Mouse (Mus musculus) MEL (cell line): ENCODE results near the gene Pdpr. TPM values are rescaled to one million over a fixed set of nuclear protein-coding genes. Genes with fewer than 3 reads are reported as not detected.

ENCODE experiments used
- DNase-seq: peaks from one replicate; pipeline ENCODE4 v3.0.0; 2011; ENCODE audit warnings: low read depth, low spot score
- H3K27ac ChIP-seq: 2 replicates; pipeline ENCODE4 v1.5.1; 2012; ENCODE audit warnings: low read depth, mild to moderate bottlenecking, control low read depth, low read length, moderate library complexity; ENCODE audit not compliant: control insufficient read depth
- H3K27me3 ChIP-seq, 2 experiments: fragments of 150-350 bp in 1 of 2; sonication (generic) in 1 of 2; 2 replicates each; pipeline ENCODE4 v1.6.1; 2012; ENCODE audit warnings: low read length in 2 of 2, mild to moderate bottlenecking in 2 of 2, improper control_type of control experiment in 1 of 2, moderate library complexity in 1 of 2; ENCODE audit not compliant: insufficient read depth in 2 of 2, control insufficient read depth in 1 of 2
- H3K36me3 ChIP-seq, 2 experiments: 2 replicates each; pipeline ENCODE4 v1.6.1; 2012 to 2014; ENCODE audit warnings: low read length in 2 of 2, improper control_type of control experiment in 1 of 2, inconsistent platforms in 1 of 2, mild to moderate bottlenecking in 1 of 2; ENCODE audit not compliant: insufficient read depth in 2 of 2, control insufficient read depth in 1 of 2
- H3K4me1 ChIP-seq, 2 experiments: fragments of 150-350 bp in 1 of 2; sonication (generic) in 1 of 2; 2 replicates each; pipeline ENCODE4 v1.6.1; 2012; ENCODE audit warnings: low read length in 2 of 2, improper control_type of control experiment in 1 of 2, mild to moderate bottlenecking in 1 of 2; ENCODE audit not compliant: insufficient read depth in 2 of 2, control insufficient read depth in 1 of 2
- H3K4me3 ChIP-seq, 2 experiments: fragments of 150-350 bp in 1 of 2; sonication (generic) in 1 of 2; 2 replicates each; pipeline ENCODE4 v1.5.1; 2012; ENCODE audit warnings: low read depth in 2 of 2, low read length in 2 of 2, mild to moderate bottlenecking in 2 of 2, moderate library complexity in 2 of 2, control low read depth in 1 of 2, improper control_type of control experiment in 1 of 2; ENCODE audit not compliant: control insufficient read depth in 1 of 2, insufficient read depth in 1 of 2
- H3K79me2 ChIP-seq: 2 replicates; pipeline ENCODE4 v1.6.1; 2012; ENCODE audit warnings: mild to moderate bottlenecking, low read length, moderate library complexity; ENCODE audit not compliant: control insufficient read depth, poor library complexity, insufficient read depth
- H3K9ac ChIP-seq: 2 replicates; pipeline ENCODE4 v1.6.1; 2012; ENCODE audit warnings: low read depth, mild to moderate bottlenecking, control low read depth, low read length, moderate library complexity; ENCODE audit not compliant: control insufficient read depth, poor library complexity, severe bottlenecking
- H3K9me3 ChIP-seq: fragments of 150-350 bp; sonication (generic); replicated peaks from 2 replicates; pipeline ENCODE4 v1.6.1; 2012; ENCODE audit warnings: mild to moderate bottlenecking, low read length, improper control_type of control experiment, moderate library complexity; ENCODE audit not compliant: insufficient read depth
- BHLHE40 ChIP-seq: IDR thresholded peaks from 2 replicates; pipeline ENCODE4 v1.6.1; 2012; ENCODE audit warnings: low read depth, mild to moderate bottlenecking, inconsistent platforms, low read length, improper control_type of control experiment, borderline replicate concordance
- CHD1 ChIP-seq: IDR thresholded peaks from 2 replicates; pipeline ENCODE4 v1.6.1; 2012; ENCODE audit warnings: low read depth, mild to moderate bottlenecking, inconsistent platforms, low read length, improper control_type of control experiment
- CTCF ChIP-seq, 3 experiments: IDR thresholded peaks in 2 of 3; conservative IDR thresholded peaks in 1 of 3; 2 replicates each; pipeline ENCODE4 v1.5.1; 2011 to 2012; ENCODE audit warnings: low read length in 3 of 3, low read depth in 2 of 3, mild to moderate bottlenecking in 2 of 3, improper control_type of control experiment in 1 of 3, inconsistent platforms in 1 of 3, mixed read lengths in 1 of 3, moderate library complexity in 1 of 3; ENCODE audit not compliant: control insufficient read depth in 1 of 3, insufficient read depth in 1 of 3, poor library complexity in 1 of 3, severe bottlenecking in 1 of 3
- HCFC1 ChIP-seq: IDR thresholded peaks from 2 replicates; pipeline ENCODE4 v1.6.1; 2012; ENCODE audit warnings: low read depth, mild to moderate bottlenecking, inconsistent platforms, low read length, improper control_type of control experiment, moderate library complexity
- KAT2A ChIP-seq: conservative IDR thresholded peaks from 2 replicates; pipeline ENCODE4 v1.6.1; 2012; ENCODE audit warnings: low read depth, low read length, improper control_type of control experiment, inconsistent platforms
- MXI1 ChIP-seq: IDR thresholded peaks from 2 replicates; pipeline ENCODE4 v1.6.1; 2011; ENCODE audit warnings: mild to moderate bottlenecking, low read depth, low read length, improper control_type of control experiment
- MYC ChIP-seq: IDR thresholded peaks from 2 replicates; pipeline ENCODE4 v1.6.1; 2011; ENCODE audit warnings: low read depth, mild to moderate bottlenecking, low read length, improper control_type of control experiment, moderate library complexity
- POLR2A ChIP-seq, 2 experiments: IDR thresholded peaks; 2 replicates each; pipeline ENCODE4 v1.6.1; 2011 to 2012; ENCODE audit warnings: low read length in 2 of 2, mild to moderate bottlenecking in 2 of 2, control low read depth in 1 of 2, improper control_type of control experiment in 1 of 2, low read depth in 1 of 2, moderate library complexity in 1 of 2; ENCODE audit not compliant: control insufficient read depth in 1 of 2, insufficient read depth in 1 of 2, poor library complexity in 1 of 2
- RAD21 ChIP-seq: IDR thresholded peaks from 2 replicates; pipeline ENCODE4 v1.6.1; 2011; ENCODE audit warnings: mild to moderate bottlenecking, low read depth, low read length, improper control_type of control experiment
- TCF12 ChIP-seq: IDR thresholded peaks from 2 replicates; pipeline ENCODE4 v1.6.1; 2014; ENCODE audit warnings: low read depth, mild to moderate bottlenecking, inconsistent platforms, low read length, improper control_type of control experiment, moderate library complexity
- UBTF ChIP-seq: IDR thresholded peaks from 2 replicates; pipeline ENCODE4 v1.6.1; 2012; ENCODE audit warnings: low read depth, mild to moderate bottlenecking, inconsistent platforms, low read length, improper control_type of control experiment, moderate library complexity, borderline replicate concordance; ENCODE audit not compliant: insufficient read depth
- USF1 ChIP-seq: IDR thresholded peaks from 2 replicates; pipeline ENCODE4 v1.6.1; 2014; ENCODE audit warnings: low read depth, mild to moderate bottlenecking, inconsistent platforms, low read length, improper control_type of control experiment, moderate library complexity
- ZC3H11A ChIP-seq: IDR thresholded peaks from 2 replicates; pipeline ENCODE4 v1.6.1; 2012; ENCODE audit warnings: low read depth, mild to moderate bottlenecking, inconsistent platforms, low read length, improper control_type of control experiment
- polyA plus RNA-seq, 2 experiments: library from polyadenylated mRNA; stranded (reverse) in 1 of 2; unstranded in 1 of 2; fragments of >175 nt in 1 of 2; fragments of >200 nt in 1 of 2; gene quantifications; 2 replicates each; pipeline versions ENCODE4 v1.2.1 to v1.2.4; 2012; ENCODE audit warnings: low replicate concordance in 2 of 2, low read depth in 1 of 2; ENCODE audit not compliant: insufficient read length in 2 of 2, insufficient read depth in 1 of 2, missing spikeins in 1 of 2
- total RNA-seq: library from RNA; depleted of rRNA; stranded (reverse); fragments of 300-350 nt; gene quantifications from 2 replicates; pipeline ENCODE4 v1.2.3, GENCODE M21; 2012

Gene Pdpr
- total and polyA plus RNA-seq, 3 experiments, result 13.4 to 13.5 TPM; not detected in 1

- Histone ChIP-seq H3K9ac (no peak overlapping the region), H3K27me3 (no peaks in the 10 kb centered on the region), H3K4me3 (no peak overlapping the region), H3K27ac (no peak overlapping the region), H3K4me1 (no peaks in the 10 kb centered on the region), H3K79me2 (0 out of 2 replicates have a peak, but pooled peaks cover 3% of the 10 kb centered on the region), H3K36me3 (peaks cover 0 to 61% of the 10 kb centered on the region in 2 experiments; a peak in 2 of 4 replicates), H3K9me3 (no peaks in the 10 kb centered on the region)
- no peak for TF ChIP-seq RAD21
- no peak for TF ChIP-seq USF1
- TF ChIP-seq HCFC1, result no peak
- no peak for TF ChIP-seq MYC
- TF ChIP-seq POLR2A (IDR thresholded peaks at IDR 0.05; ENCODE audit: control insufficient read depth in 1 of 2, insufficient read depth in 1 of 2, low read depth in 1 of 2, low read length in 2 of 2, poor library complexity in 1 of 2), result no peak; a peak in 1 of 4 replicates
- TF ChIP-seq KAT2A, result no peak
- no peak for TF ChIP-seq UBTF
- no peak for TF ChIP-seq ZC3H11A
- no peak for DNase-seq
Observed at GRCm38 (mm10) chr8:111049106-111049505, 45.3 kb upstream of the Pdpr start.

DNA sequence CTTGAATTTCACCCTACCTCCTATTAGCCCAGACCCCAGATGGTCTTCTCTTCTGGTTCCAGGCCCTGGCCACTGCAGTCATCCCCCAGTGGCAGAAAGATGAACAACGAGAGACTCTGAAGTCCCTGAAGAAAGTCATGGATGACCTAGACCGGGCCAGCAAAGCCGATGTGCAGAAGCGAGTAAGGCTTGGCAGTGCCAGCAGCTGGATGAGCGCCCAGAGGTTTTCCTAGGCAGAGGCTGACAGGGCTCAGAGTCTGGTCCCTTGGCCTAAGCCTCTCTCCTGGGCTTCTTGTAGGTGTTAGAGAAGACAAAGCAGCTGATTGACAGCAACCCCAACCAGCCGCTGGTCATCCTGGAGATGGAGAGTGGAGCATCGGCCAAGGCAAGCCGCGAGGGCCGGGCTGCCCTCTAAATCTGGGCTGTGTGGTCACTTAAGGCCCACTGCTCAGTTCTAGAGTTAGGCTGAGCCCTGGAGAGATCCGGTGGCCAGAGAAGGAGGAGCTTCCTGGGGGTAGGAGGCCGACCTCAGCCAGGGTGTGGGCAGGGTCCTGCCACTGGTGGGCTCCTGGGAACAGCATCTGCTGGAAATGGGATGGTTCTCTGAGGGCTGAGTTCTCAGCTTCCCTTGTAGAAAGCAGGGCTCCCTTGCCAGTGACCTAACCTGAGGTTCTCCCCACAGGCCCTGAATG, 40.5 kb upstream of the Pdpr start:
- TF ChIP-seq CTCF (IDR thresholded peaks at IDR 0.05 in 2 of 3, conservative IDR thresholded peaks at IDR 0.05 in 1 of 3; ENCODE audit: control insufficient read depth in 1 of 3, insufficient read depth in 1 of 3, low read depth in 2 of 3, low read length in 3 of 3, poor library complexity in 1 of 3, severe bottlenecking in 1 of 3) (peak in 1 of 3 experiments; percentile 11; a peak in 1 of 6 replicates), TCF12 (no peak)
- peaks cover 3 to 13% of the 10 kb centered on the region in 2 experiments for H3K4me1 ChIP-seq
- no peaks in the 10 kb centered on the region for H3K9me3 ChIP-seq
- no peaks in the 10 kb centered on the region for H3K27me3 ChIP-seq
- H3K27ac ChIP-seq, result no peak overlapping the region
- H3K79me2 ChIP-seq, result peaks cover 22% of the 10 kb centered on the region
- H3K9ac ChIP-seq, result no peak overlapping the region
- H3K4me3 ChIP-seq, result no peak overlapping the region
- DNase-seq, result no peak
- H3K36me3 ChIP-seq, result peaks cover 15 to 20% of the 10 kb centered on the region in 2 experiments

DNA sequence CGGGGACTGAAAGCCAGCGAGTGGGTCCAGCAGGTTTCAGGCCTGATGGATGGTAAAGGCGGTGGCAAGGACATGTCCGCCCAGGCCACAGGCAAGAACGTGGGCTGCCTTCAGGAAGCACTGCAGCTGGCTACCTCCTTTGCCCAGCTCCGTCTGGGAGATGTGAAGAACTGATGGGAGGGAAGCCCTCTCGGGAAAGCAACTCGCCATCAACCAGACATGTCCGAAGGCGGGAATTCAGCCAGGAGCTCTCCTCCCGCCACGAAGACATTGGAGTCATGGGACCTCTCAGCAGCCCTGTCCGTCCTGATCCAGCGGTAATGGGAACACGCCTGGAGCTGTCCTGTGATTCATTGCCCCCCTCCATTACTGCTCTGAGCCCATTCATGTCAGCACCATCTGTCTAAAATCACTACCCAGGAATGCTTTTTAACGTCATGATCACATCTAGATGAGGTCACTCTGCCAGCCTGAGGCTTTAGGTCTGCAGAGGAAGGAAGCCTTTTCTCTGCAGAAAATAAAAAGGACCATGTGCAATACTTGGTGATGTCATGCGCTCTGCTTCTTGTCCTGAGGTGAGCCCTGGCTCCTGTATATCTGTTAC, 39.3 kb upstream of the Pdpr start:
- Histone ChIP-seq H3K4me1 (peaks cover 4 to 19% of the 10 kb centered on the region in 2 experiments), H3K9me3 (no peaks in the 10 kb centered on the region), H3K4me3 (no peak overlapping the region), H3K27ac (peak overlapping the region; percentile 11; the same call in 1 of the 2 replicates), H3K79me2 (peaks cover 20% of the 10 kb centered on the region), H3K27me3 (no peaks in the 10 kb centered on the region), H3K9ac (no peak overlapping the region), H3K36me3 (peaks cover 17% of the 10 kb centered on the region in 2 experiments)
- DNase-seq, result no peak
- no peak for TF ChIP-seq CHD1
- no peak for TF ChIP-seq BHLHE40
- TF ChIP-seq MXI1, result 0 out of 2 replicates have a peak, but pooled peaks have one; percentile 32
